Mouse (Mus musculus): ENCODE data around the gene Uso1. TPM values are rescaled to one million over a fixed set of nuclear protein-coding genes. Genes with fewer than 3 reads are reported as not detected.

The Uso1 gene
- total RNA-seq (2023): 64.4 to 70.7 TPM (median 68.2 TPM) in 4 replicates

GRCm38 (mm10) chr5:92137239-92138046 lies at the start of gene Uso1:
TSS of gene Uso1 (plus strand) at chr5:92137938.

GRCm38 (mm10) chr5:92215308-92215707 lies 77.6 kb downstream of the Uso1 start, which contains the start of gene U90926:
TSS of gene U90926 (minus strand) at chr5:92215408.

Other genes starting within 250 kb of the Uso1 start
- 137 to 148 TPM (median 143 TPM) in 4 replicates for gene Rchy1, start 174.9 kb upstream of the Uso1 start, total RNA-seq (2023)
- 1.7 to 3.7 TPM (median 2.0 TPM) in 4 replicates for gene Odaph, start 150.5 kb upstream of the Uso1 start, total RNA-seq (2023)
- 0.38 to 1.2 TPM (median 0.66 TPM) in 4 replicates for gene Cdkl2, start 94.1 kb upstream of the Uso1 start, total RNA-seq (2023)
- gene G3bp2, start 54.2 kb upstream of the Uso1 start, total RNA-seq (2023): 94.3 to 106 TPM (median 98.5 TPM) in 4 replicates
- not detected in 4 replicates for gene U90926, start 77.5 kb downstream of the Uso1 start, total RNA-seq (2023)
- gene Ppef2, start 118.3 kb downstream of the Uso1 start, total RNA-seq (2023): 0.47 to 1.0 TPM (median 0.87 TPM) in 4 replicates
- gene Naaa, start 140.2 kb downstream of the Uso1 start, total RNA-seq (2023): 32.2 to 34.1 TPM (median 33.2 TPM) in 4 replicates
- 99.1 to 113 TPM (median 104 TPM) in 4 replicates for gene Sdad1, start 172.5 kb downstream of the Uso1 start, total RNA-seq (2023)
- 0.40 to 1.4 TPM (median 0.80 TPM) in 4 replicates for gene Cxcl9, start 190.1 kb downstream of the Uso1 start, total RNA-seq (2023)
- 1.9 TPM in 1 of 4 replicates, not detected in the others for gene Art3, start 193.9 kb downstream of the Uso1 start, total RNA-seq (2023)
- gene Cxcl10, start 211.0 kb downstream of the Uso1 start, total RNA-seq (2023): 0.24 to 2.3 TPM (median 0.98 TPM) in 3 of 4 replicates, not detected in the other